ENCODE assay signal across 29 mouse cellular contexts in the genomic region with DNA sequence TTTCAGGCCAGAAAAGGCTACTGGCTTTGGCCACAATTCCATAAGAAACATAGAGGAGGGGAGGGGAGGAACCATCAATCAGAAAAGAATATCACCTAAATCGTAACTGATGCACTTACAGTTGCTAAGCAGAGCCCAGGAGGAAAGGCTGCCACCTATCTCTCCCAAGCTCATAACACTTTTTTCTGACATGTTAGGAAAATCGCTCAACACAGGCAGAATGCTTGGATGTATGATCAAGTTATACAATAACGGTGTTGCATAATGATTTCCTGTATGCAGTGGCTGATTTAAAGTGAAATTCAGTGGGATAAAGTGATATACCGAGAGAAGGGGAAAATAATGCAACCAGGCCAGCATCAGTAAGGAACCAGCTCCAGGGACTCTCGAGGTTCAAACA.
DNase-seq lines count a peak whose midpoint lies in the region; ATAC-seq and TF ChIP-seq lines count a peak whose summit lies in the region.
"Had no signal": no experiment of that assay in that cellular context is flagged by ENCODE, and none has a peak within 500 bp of the region (broad histone marks: within the 10 kb centered on the region; RNA-seq: fewer than 3 reads in every experiment).

No protein-coding gene starts in this region.

- H3K4me3 ChIP-seq in forebrain, postnatal 0 days (ENCODE audit: low read depth, low read length): no peak overlapping the region
- H3K4me3 ChIP-seq in forebrain, embryonic 16.5 days (replicated peaks; ENCODE audit: low read length): no peak overlapping the region
- no peak overlapping the region for H3K4me3 ChIP-seq in left cerebral cortex, adult 2 months
- no peak overlapping the region for H3K4me3 ChIP-seq in embryonic facial prominence, embryonic 14.5 days (ENCODE audit: low read depth, low read length)
- H3K4me3 ChIP-seq in heart, embryonic 12.5 days: no peak overlapping the region
- H3K4me3 ChIP-seq: embryonic facial prominence, embryonic 12.5 days; erythroblast, embryonic 14.5 days; forebrain, embryonic 12.5 days; forebrain, embryonic 15.5 days; heart, adult 2 months; heart, embryonic 10.5 days; heart, embryonic 15.5 days; hindbrain, embryonic 10.5 days; hindbrain, embryonic 13.5 days; intestine, embryonic 15.5 days had no signal

- WGBS in forebrain, postnatal 0 days: 81% methylated on average over 5 of the region's 5 CpGs
- WGBS in forebrain, embryonic 16.5 days: 85% methylated on average over 5 of the region's 5 CpGs
- WGBS in embryonic facial prominence, embryonic 14.5 days: 75% methylated on average over 5 of the region's 5 CpGs
- 85% methylated on average over 5 of the region's 5 CpGs for WGBS in heart, embryonic 12.5 days

- no peaks in the 10 kb centered on the region for H3K36me3 ChIP-seq in forebrain, postnatal 0 days (ENCODE audit: insufficient read depth)
- H3K36me3 ChIP-seq in forebrain, embryonic 16.5 days (ENCODE audit: control insufficient read depth, insufficient read depth): no peaks in the 10 kb centered on the region
- H3K36me3 ChIP-seq in embryonic facial prominence, embryonic 14.5 days (ENCODE audit: control insufficient read depth, insufficient read depth, low read length): peaks cover 12% of the 10 kb centered on the region; the same call in 1 of the 2 replicates
- H3K36me3 ChIP-seq in heart, embryonic 12.5 days: peaks cover 17% of the 10 kb centered on the region
- H3K36me3 ChIP-seq: forebrain, embryonic 12.5 days; forebrain, embryonic 15.5 days; hindbrain, embryonic 10.5 days; hindbrain, embryonic 13.5 days had no signal

- intact Hi-C loops in left cerebral cortex, adult 2 months (cut with DNase I): no loop called here
- intact Hi-C loops in left cerebral cortex, postnatal 4 days (cut with DNase I): no loop called here

- H3K4me2 ChIP-seq in forebrain, postnatal 0 days (ENCODE audit: low read depth): no peak overlapping the region
- H3K4me2 ChIP-seq in forebrain, embryonic 16.5 days (ENCODE audit: low read length): no peak overlapping the region
- H3K4me2 ChIP-seq in embryonic facial prominence, embryonic 14.5 days (ENCODE audit: low read depth, low read length): no peak overlapping the region
- H3K4me2 ChIP-seq in heart, embryonic 12.5 days: no peak overlapping the region
- H3K4me2 ChIP-seq: embryonic facial prominence, embryonic 12.5 days; forebrain, embryonic 12.5 days; forebrain, embryonic 15.5 days; heart, embryonic 15.5 days; hindbrain, embryonic 13.5 days; intestine, embryonic 15.5 days had no signal

- ATAC-seq in forebrain, postnatal 0 days: no peak
- no peak for ATAC-seq in forebrain, embryonic 16.5 days
- no peak for ATAC-seq in embryonic facial prominence, embryonic 14.5 days (ENCODE audit: low read depth)
- no peak for ATAC-seq in heart, embryonic 12.5 days (ENCODE audit: insufficient number of reproducible peaks, low FRiP score)
- ATAC-seq: activated CD4-positive, CD25-positive, alpha-beta regulatory T cell, adult 4 months; forebrain, embryonic 15.5 days; hindbrain, embryonic 16.5 days; intestine, embryonic 15.5 days had no signal

- no peak for DNase-seq in forebrain, postnatal 0 days
- DNase-seq in left cerebral cortex, adult 2 months (ENCODE audit: extremely low spot score in 1 of 2, low spot score in 2 of 2): no peak
- no peak for DNase-seq in left cerebral cortex, postnatal 4 days
- DNase-seq in brain, adult 2 months (ENCODE audit: low read depth, low spot score): peak; percentile 67
- DNase-seq in embryonic facial prominence, embryonic 14.5 days (ENCODE audit: low spot score): no peak
- no peak for DNase-seq in cerebellum, postnatal 4 days (ENCODE audit: low spot score in 2 of 2)
- DNase-seq: adrenal gland, adult 8-10 months; adrenal gland, postnatal 25 days; cerebellum, adult 18-20 months; cerebellum, adult 9-10 months; cerebellum, postnatal 25 days; gastrocnemius, postnatal 10 days; gastrocnemius, postnatal 36 days; heart, adult 2 months; heart, postnatal 10 days; heart, postnatal 36 days had no signal

- no peak overlapping the region for H3K27ac ChIP-seq in forebrain, postnatal 0 days (ENCODE audit: low read depth, low read length)
- H3K27ac ChIP-seq in forebrain, embryonic 16.5 days (ENCODE audit: low read length): no peak overlapping the region
- peak overlapping the region; percentile 5; the same call in 1 of the 2 replicates for H3K27ac ChIP-seq in left cerebral cortex, adult 2 months
- no peak overlapping the region for H3K27ac ChIP-seq in embryonic facial prominence, embryonic 14.5 days (replicated peaks; ENCODE audit: low read depth, low read length)
- no peak overlapping the region for H3K27ac ChIP-seq in heart, embryonic 12.5 days (ENCODE audit: poor library complexity, severe bottlenecking)
- H3K27ac ChIP-seq: forebrain, embryonic 12.5 days; forebrain, embryonic 15.5 days; heart, adult 2 months; heart, embryonic 10.5 days; heart, embryonic 15.5 days; hindbrain, embryonic 13.5 days; intestine, embryonic 15.5 days had no signal

- H3K4me1 ChIP-seq in forebrain, postnatal 0 days (ENCODE audit: insufficient read depth): peaks cover 3% of the 10 kb centered on the region; the same call in 1 of the 2 replicates
- peaks cover 5% of the 10 kb centered on the region for H3K4me1 ChIP-seq in forebrain, embryonic 16.5 days (replicated peaks; ENCODE audit: control insufficient read depth, insufficient read depth, low read length)
- H3K4me1 ChIP-seq in embryonic facial prominence, embryonic 14.5 days (ENCODE audit: control insufficient read depth, insufficient read depth, low read length): peaks cover 42% of the 10 kb centered on the region
- H3K4me1 ChIP-seq in heart, embryonic 12.5 days (replicated peaks): peaks cover 12% of the 10 kb centered on the region
- H3K4me1 ChIP-seq: heart, embryonic 15.5 days; intestine, embryonic 15.5 days had no signal

- H3K9ac ChIP-seq in forebrain, postnatal 0 days: no peak overlapping the region
- no peak overlapping the region for H3K9ac ChIP-seq in forebrain, embryonic 16.5 days (replicated peaks; ENCODE audit: low read depth, low read length)
- 0 out of 2 replicates have a peak overlapping the region, but pooled peaks have one; percentile 14 for H3K9ac ChIP-seq in embryonic facial prominence, embryonic 14.5 days (ENCODE audit: low read depth, low read length)
- no peak overlapping the region for H3K9ac ChIP-seq in heart, embryonic 12.5 days
- H3K9ac ChIP-seq: embryonic facial prominence, embryonic 12.5 days; forebrain, embryonic 12.5 days; forebrain, embryonic 15.5 days; heart, embryonic 15.5 days; hindbrain, embryonic 13.5 days; intestine, embryonic 15.5 days had no signal

- no peaks in the 10 kb centered on the region for H3K9me3 ChIP-seq in forebrain, postnatal 0 days (ENCODE audit: low read length)
- H3K9me3 ChIP-seq in forebrain, embryonic 16.5 days (ENCODE audit: control insufficient read depth, low read length): no peaks in the 10 kb centered on the region
- H3K9me3 ChIP-seq in embryonic facial prominence, embryonic 14.5 days (ENCODE audit: control insufficient read depth, low read length): no peaks in the 10 kb centered on the region
- no peaks in the 10 kb centered on the region for H3K9me3 ChIP-seq in heart, embryonic 12.5 days (replicated peaks)
- H3K9me3 ChIP-seq: embryonic facial prominence, embryonic 12.5 days; forebrain, embryonic 12.5 days; forebrain, embryonic 15.5 days; heart, embryonic 10.5 days; heart, embryonic 15.5 days; hindbrain, embryonic 10.5 days; hindbrain, embryonic 13.5 days; intestine, embryonic 15.5 days had no signal

- TF ChIP-seq CTCF in forebrain, postnatal 0 days (IDR thresholded peaks at IDR 0.05; ENCODE audit: low read depth): peak; percentile 39; the same call in 1 of the 2 replicates
- peak; percentile 11 for TF ChIP-seq CTCF in left cerebral cortex, adult 2 months (IDR thresholded peaks at IDR 0.05)

- no peaks in the 10 kb centered on the region for H3K27me3 ChIP-seq in forebrain, postnatal 0 days (ENCODE audit: insufficient read depth, low read length)
- no peaks in the 10 kb centered on the region for H3K27me3 ChIP-seq in forebrain, embryonic 16.5 days (replicated peaks; ENCODE audit: control insufficient read depth, insufficient read depth, low read length)
- H3K27me3 ChIP-seq in embryonic facial prominence, embryonic 14.5 days (replicated peaks; ENCODE audit: control insufficient read depth, insufficient read depth, low read length): no peaks in the 10 kb centered on the region
- no peaks in the 10 kb centered on the region for H3K27me3 ChIP-seq in heart, embryonic 12.5 days (replicated peaks)
- H3K27me3 ChIP-seq: embryonic facial prominence, embryonic 12.5 days; forebrain, embryonic 12.5 days; forebrain, embryonic 15.5 days; heart, embryonic 15.5 days; hindbrain, embryonic 13.5 days; intestine, embryonic 15.5 days had no signal
